Mouse (Mus musculus) CD4-positive naive resting alpha-beta T cell, adult 57 days (primary cell): ENCODE measurements around the gene Zscan25. TPM values are rescaled to one million over a fixed set of nuclear protein-coding genes. Genes with fewer than 3 reads are reported as not detected.

Experiments
- total RNA-seq: library from RNA; stranded (reverse); gene quantifications from one replicate; pipeline ENCODE4 v1.2.4, GENCODE M21; 2023

Gene Zscan25
- 36.8 TPM for total RNA-seq

DNA sequence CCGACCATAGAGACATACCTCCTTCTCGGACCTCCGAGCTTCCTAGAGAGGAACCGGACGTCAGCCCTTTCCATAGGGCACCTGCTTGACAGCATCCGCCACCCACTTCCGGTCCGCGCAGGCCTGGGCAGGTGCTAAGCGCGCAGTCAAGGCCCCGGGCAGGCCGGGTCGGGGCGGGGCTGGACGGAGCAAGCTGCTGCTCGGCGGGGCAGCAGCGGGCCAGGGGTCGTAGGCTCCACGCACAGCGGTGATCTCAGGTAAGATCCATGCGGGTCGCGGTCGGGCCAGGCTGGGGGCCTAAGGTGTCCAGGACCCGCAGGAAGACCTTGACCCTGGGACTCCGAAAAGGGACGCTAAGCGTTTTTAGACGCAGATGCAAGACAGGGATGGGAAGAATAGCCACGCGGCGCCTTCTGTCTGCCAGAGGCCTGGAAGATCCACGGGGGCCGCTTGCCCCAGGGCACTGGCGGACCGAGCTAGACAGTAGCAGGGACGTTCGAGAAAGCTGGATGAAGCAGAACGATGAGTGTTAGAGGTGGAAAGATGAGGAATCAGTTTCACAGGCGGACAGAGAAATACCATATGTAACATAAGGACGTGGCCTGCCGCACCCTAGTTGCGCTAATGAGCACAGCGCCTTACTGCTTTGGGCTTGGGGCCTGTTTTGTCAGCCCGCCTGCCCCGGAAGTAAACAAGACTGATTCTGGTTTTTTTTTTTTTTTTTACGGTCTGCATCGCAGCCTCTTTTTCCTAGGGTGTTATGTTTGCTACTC lies at the start of gene Zscan25:
Gene Zscan25, plus strand, starts transcription at position 130 of the 773 bp plus-strand sequence.

DNA sequence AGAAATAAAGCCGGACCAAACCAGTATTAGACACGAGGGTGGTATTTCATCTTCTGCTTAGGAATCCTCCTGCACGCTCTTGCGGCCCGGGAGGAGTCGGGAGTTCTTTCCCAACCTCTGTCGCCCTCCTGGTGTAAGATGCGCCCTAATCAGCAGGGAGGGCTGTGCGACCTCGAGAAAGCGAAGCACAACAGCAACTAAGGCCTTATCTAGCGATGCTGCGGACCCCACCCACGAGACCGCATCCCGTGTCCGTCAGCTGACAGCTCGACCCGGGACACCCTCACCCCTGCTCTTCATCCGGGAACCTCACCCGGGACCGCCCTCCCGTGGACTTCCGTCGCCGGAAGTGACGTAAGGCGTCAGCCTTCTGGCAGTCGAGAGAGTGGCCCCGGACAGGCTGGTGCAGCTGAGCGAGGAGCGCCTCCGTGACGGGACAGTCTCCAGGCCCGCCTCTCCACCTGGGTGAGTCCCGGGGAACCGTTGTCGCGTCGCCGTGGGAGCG lies 48.9 kb upstream of the Zscan25 start, which contains the start of gene Zfp655:
Gene Zfp655, plus strand, starts transcription at position 349 of the 505 bp plus-strand sequence.

Other genes with a start within 250 kb of the Zscan25 start
- not detected for gene Gm4871, start 247.7 kb upstream of the Zscan25 start, total RNA-seq
- not detected for gene 1700018F24Rik, start 237.5 kb upstream of the Zscan25 start, total RNA-seq
- gene Arpc1a, start 196.7 kb upstream of the Zscan25 start, total RNA-seq = 92.6 TPM
- gene Kpna7, start 196.5 kb upstream of the Zscan25 start, total RNA-seq = not detected
- 379 TPM for gene Arpc1b, start 166.3 kb upstream of the Zscan25 start, total RNA-seq
- gene Pdap1, start 140.3 kb upstream of the Zscan25 start, total RNA-seq = 43.2 TPM
- gene Bud31, start 140.1 kb upstream of the Zscan25 start, total RNA-seq = 224 TPM
- gene Ptcd1, start 113.4 kb upstream of the Zscan25 start, total RNA-seq = 22.3 TPM
- 41.4 TPM for gene Cpsf4, start 113.3 kb upstream of the Zscan25 start, total RNA-seq
- gene Atp5j2, start 88.4 kb upstream of the Zscan25 start, total RNA-seq = 148 TPM
- 49.5 TPM for gene Zkscan14, start 78.6 kb upstream of the Zscan25 start, total RNA-seq
- 10.5 TPM for gene Zkscan5, start 75.9 kb upstream of the Zscan25 start, total RNA-seq
- gene Zfp655, start 48.8 kb upstream of the Zscan25 start, total RNA-seq = 68.9 TPM
- gene Cyp3a57, start 64.8 kb downstream of the Zscan25 start, total RNA-seq = not detected
- not detected for gene Cyp3a16, start 189.2 kb downstream of the Zscan25 start, total RNA-seq